Mouse (Mus musculus): ENCODE measurements at regions not wholly inside any gene's neighbourhood (a gene's known extent, or its start where the extent isn't known, plus 50 kb on each side); places are given as distances from the start of the nearest gene placed in this dataset.

DNA sequence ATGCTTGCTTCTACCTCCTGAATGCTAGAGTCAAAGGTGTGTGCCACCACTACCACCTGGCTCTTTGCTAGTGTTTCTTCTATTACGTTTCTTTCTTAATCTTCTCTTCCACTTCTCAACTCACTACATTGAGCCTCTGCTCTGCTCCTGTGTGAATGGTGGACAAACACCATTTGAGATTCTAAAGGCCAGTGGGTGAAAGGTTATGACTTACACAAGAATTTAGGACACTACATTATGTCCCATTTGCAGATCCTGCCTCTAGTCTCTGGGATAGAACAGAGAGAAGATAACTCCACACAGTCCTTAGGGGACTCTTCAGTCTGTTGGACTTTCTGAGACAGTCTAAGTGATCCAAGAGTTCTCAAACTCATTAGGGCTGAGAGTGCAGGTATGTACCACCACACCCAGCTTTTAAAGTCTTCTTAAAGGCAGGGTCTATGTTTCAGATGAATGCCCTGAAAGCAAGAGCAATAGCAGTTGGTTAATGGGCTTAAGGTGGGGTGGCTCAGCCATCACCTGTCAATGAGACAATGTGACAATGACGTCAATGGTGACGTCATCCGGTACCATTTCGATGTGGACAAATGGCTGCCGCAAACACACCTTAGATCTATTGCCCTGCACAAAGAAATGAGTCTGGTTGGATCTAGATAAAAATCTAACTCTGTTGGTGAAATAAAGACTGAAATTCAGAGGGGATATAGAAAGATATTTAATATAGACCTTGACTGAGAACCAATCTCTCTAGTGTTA is 131.4 kb downstream of the Cd24a start:
- Histone ChIP-seq H3K4me3 (replicated peaks; ENCODE audit: extremely low read depth, low read depth, low read length) (no peak overlapping the region), H3K4me1 (ENCODE audit: control insufficient read depth, insufficient read depth, low read length) (no peaks in the 10 kb centered on the region)
- WGBS: 90% methylated on average over 6 of the region's 6 CpGs
- DNase-seq: no peak
- TF ChIP-seq POLR2A (IDR thresholded peaks at IDR 0.05; ENCODE audit: borderline replicate concordance, extremely low read depth, low read depth, low read length) (no peak), CTCF (IDR thresholded peaks at IDR 0.05; ENCODE audit: insufficient read depth, low read length) (no peak)

GRCm38 (mm10) chr10:43710186-43710885 is 132.3 kb downstream of the Cd24a start:
- no peaks in the 10 kb centered on the region for H3K4me1 ChIP-seq (ENCODE audit: control insufficient read depth, insufficient read depth, low read length)
- H3K4me3 ChIP-seq (replicated peaks; ENCODE audit: extremely low read depth, low read depth, low read length): no peak overlapping the region
- 50% methylated on average over 8 of the region's 8 CpGs for WGBS
- no peak for DNase-seq
- TF ChIP-seq POLR2A (IDR thresholded peaks at IDR 0.05; ENCODE audit: borderline replicate concordance, extremely low read depth, low read depth, low read length) (no peak), CTCF (IDR thresholded peaks at IDR 0.05; ENCODE audit: insufficient read depth, low read length) (no peak)

DNA sequence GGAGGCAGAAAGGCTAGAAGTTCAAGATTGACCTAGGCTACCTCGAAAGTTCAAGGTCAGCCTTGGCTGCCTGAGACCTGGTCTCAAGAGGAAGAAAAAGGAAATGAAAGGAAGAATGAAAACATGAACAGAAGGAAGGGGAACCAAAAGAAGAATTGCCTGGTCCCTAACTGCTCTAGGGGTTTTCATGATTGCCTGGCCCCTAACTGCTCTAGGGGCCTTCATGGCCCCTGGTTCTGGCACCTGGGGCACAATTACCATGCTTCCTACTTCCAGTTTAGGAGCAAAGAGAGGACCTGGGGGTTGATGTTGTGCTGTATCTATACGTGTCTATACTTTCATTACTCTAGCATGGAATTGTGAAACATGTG is 132.8 kb downstream of the Cd24a start:
- WGBS: 83% methylated on average over 2 of the region's 2 CpGs
- Histone ChIP-seq H3K4me1 (ENCODE audit: control insufficient read depth, insufficient read depth, low read length) (no peaks in the 10 kb centered on the region), H3K4me3 (replicated peaks; ENCODE audit: extremely low read depth, low read depth, low read length) (no peak overlapping the region)
- no peak for DNase-seq
- TF ChIP-seq POLR2A (IDR thresholded peaks at IDR 0.05; ENCODE audit: borderline replicate concordance, extremely low read depth, low read depth, low read length) (no peak), CTCF (IDR thresholded peaks at IDR 0.05; ENCODE audit: insufficient read depth, low read length) (no peak)

GRCm38 (mm10) chr10:43712657-43713056 is 134.6 kb downstream of the Cd24a start:
- TF ChIP-seq POLR2A (IDR thresholded peaks at IDR 0.05; ENCODE audit: borderline replicate concordance, extremely low read depth, low read depth, low read length) (no peak), CTCF (IDR thresholded peaks at IDR 0.05; ENCODE audit: insufficient read depth, low read length) (no peak)
- no peaks in the 10 kb centered on the region for H3K4me1 ChIP-seq (ENCODE audit: control insufficient read depth, insufficient read depth, low read length)
- H3K4me3 ChIP-seq (replicated peaks; ENCODE audit: extremely low read depth, low read depth, low read length): no peak overlapping the region
- no peak for DNase-seq

- DNase-seq: no peak
- no peak for TF ChIP-seq CTCF (IDR thresholded peaks at IDR 0.05; ENCODE audit: insufficient read depth, low read length)
- TF ChIP-seq POLR2A (IDR thresholded peaks at IDR 0.05; ENCODE audit: borderline replicate concordance, extremely low read depth, low read depth, low read length): no peak
- Histone ChIP-seq H3K4me1 (ENCODE audit: control insufficient read depth, insufficient read depth, low read length) (peaks cover 8% of the 10 kb centered on the region), H3K4me3 (replicated peaks; ENCODE audit: extremely low read depth, low read depth, low read length) (no peak overlapping the region)
- WGBS: 64% methylated on average over 13 of the region's 13 CpGs
Observed at GRCm38 (mm10) chr10:43718768-43719167, 140.7 kb downstream of the Cd24a start.

- no peak for TF ChIP-seq POLR2A (IDR thresholded peaks at IDR 0.05; ENCODE audit: borderline replicate concordance, extremely low read depth, low read depth, low read length)
- Histone ChIP-seq H3K4me1 (ENCODE audit: control insufficient read depth, insufficient read depth, low read length) (peaks cover 8% of the 10 kb centered on the region), H3K4me3 (replicated peaks; ENCODE audit: extremely low read depth, low read depth, low read length) (no peak overlapping the region)
- 73% methylated on average over 4 of the region's 4 CpGs for WGBS
- DNase-seq: no peak
Observed at GRCm38 (mm10) chr10:43721356-43721755, 143.3 kb downstream of the Cd24a start.

- H3K4me3 ChIP-seq (replicated peaks; ENCODE audit: extremely low read depth, low read depth, low read length): no peak overlapping the region
- H3K4me1 ChIP-seq (ENCODE audit: control insufficient read depth, insufficient read depth, low read length): peaks cover 8% of the 10 kb centered on the region
- no peak for DNase-seq
- no peak for TF ChIP-seq CTCF (IDR thresholded peaks at IDR 0.05; ENCODE audit: insufficient read depth, low read length)
- no peak for TF ChIP-seq POLR2A (IDR thresholded peaks at IDR 0.05; ENCODE audit: borderline replicate concordance, extremely low read depth, low read depth, low read length)
- 9% methylated on average over 3 of the region's 3 CpGs for WGBS
Observed at GRCm38 (mm10) chr10:43722164-43722563, 144.1 kb downstream of the Cd24a start.

GRCm38 (mm10) chr10:43722711-43723614 is 144.9 kb downstream of the Cd24a start:
- WGBS: 4% methylated on average over 23 of the region's 23 CpGs
- Histone ChIP-seq H3K4me1 (ENCODE audit: control insufficient read depth, insufficient read depth, low read length) (peaks cover 8% of the 10 kb centered on the region), H3K4me3 (replicated peaks; ENCODE audit: extremely low read depth, low read depth, low read length) (peak overlapping the region; percentile 57)
- TF ChIP-seq CTCF (IDR thresholded peaks at IDR 0.05; ENCODE audit: insufficient read depth, low read length): no peak
- no peak for TF ChIP-seq POLR2A (IDR thresholded peaks at IDR 0.05; ENCODE audit: borderline replicate concordance, extremely low read depth, low read depth, low read length)
- DNase-seq: no peak

DNA sequence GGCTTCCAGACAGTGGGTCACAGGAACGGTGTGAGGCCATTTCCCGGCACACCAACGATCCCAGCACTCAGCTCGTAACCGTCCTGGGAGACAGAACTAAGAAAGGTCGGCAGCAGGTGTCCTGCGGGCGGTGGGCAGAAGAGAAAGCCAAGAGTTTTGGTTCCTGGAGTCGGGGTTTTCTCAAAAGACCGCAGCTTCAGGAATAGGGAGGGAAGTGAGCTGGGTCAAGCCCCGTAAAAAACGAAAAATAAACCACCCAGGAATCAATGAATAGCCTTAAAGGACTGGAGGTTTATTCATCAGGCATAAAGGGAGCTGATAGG is 145.5 kb downstream of the Cd24a start:
- Histone ChIP-seq H3K4me1 (ENCODE audit: control insufficient read depth, insufficient read depth, low read length) (peaks cover 8% of the 10 kb centered on the region), H3K4me3 (replicated peaks; ENCODE audit: extremely low read depth, low read depth, low read length) (peak overlapping the region; percentile 57)
- TF ChIP-seq POLR2A (IDR thresholded peaks at IDR 0.05; ENCODE audit: borderline replicate concordance, extremely low read depth, low read depth, low read length): no peak
- DNase-seq: peak; percentile 52
- WGBS: 10% methylated on average over 12 of the region's 12 CpGs
